Mouse (Mus musculus) heart, postnatal 0 days (tissue): Measurements from ENCODE around the gene Slc30a1. TPM values are rescaled to one million over a fixed set of nuclear protein-coding genes. Genes with fewer than 3 reads are reported as not detected.

Source experiments
- ATAC-seq: fragments of 200-750 bp; cut with Nextera tagmentation; 2 replicates; pipeline ENCODE4 v1.8.0; 2017; ENCODE audit warnings: low read depth, moderate number of reproducible peaks, moderate library complexity; ENCODE audit not compliant: insufficient read depth
- DNase-seq: peaks from one replicate; pipeline ENCODE4 v3.0.0-alpha.2; 2016; ENCODE audit warnings: low spot score
- H3K27ac ChIP-seq: fragments of 300-500 bp; sonication (generic); 2 replicates; pipeline ENCODE4 v1.5.1; 2014; ENCODE audit warnings: low read depth, mild to moderate bottlenecking
- H3K27me3 ChIP-seq: fragments of 300-500 bp; sonication (generic); 2 replicates; pipeline ENCODE4 v1.6.1; 2014; ENCODE audit warnings: low read length, mixed read lengths; ENCODE audit not compliant: control insufficient read depth, insufficient read depth
- H3K36me3 ChIP-seq: fragments of 300-500 bp; sonication (generic); replicated peaks from 2 replicates; pipeline ENCODE4 v1.6.1; 2014; ENCODE audit warnings: low read length, mixed read lengths; ENCODE audit not compliant: control insufficient read depth, insufficient read depth
- H3K4me1 ChIP-seq: fragments of 300-500 bp; sonication (generic); 2 replicates; pipeline ENCODE4 v1.6.1; 2014; ENCODE audit warnings: antibody characterized with exemption; ENCODE audit not compliant: control insufficient read depth, insufficient read depth
- H3K4me2 ChIP-seq: fragments of 300-500 bp; sonication (generic); 2 replicates; pipeline ENCODE4 v1.6.1; 2014; ENCODE audit warnings: low read depth, mild to moderate bottlenecking, low read length, moderate library complexity
- H3K4me3 ChIP-seq: fragments of 300-500 bp; sonication (generic); 2 replicates; pipeline ENCODE4 v1.5.1; 2014; ENCODE audit warnings: low read depth, low read length
- H3K9ac ChIP-seq: fragments of 300-500 bp; sonication (generic); replicated peaks from 2 replicates; pipeline ENCODE4 v1.6.1; 2014; ENCODE audit warnings: low read depth, low read length, mixed read lengths
- H3K9me3 ChIP-seq: fragments of 300-500 bp; sonication (generic); replicated peaks from 2 replicates; pipeline ENCODE4 v1.6.1; 2016; ENCODE audit warnings: low read length; ENCODE audit not compliant: control insufficient read depth
- CTCF ChIP-seq: IDR thresholded peaks from 2 replicates; pipeline ENCODE4 v1.5.1; 2016; ENCODE audit warnings: antibody characterized with exemption, control low read depth, low read depth
- EP300 ChIP-seq: IDR thresholded peaks from 2 replicates; pipeline ENCODE4 v1.6.1; 2016; ENCODE audit warnings: antibody characterized with exemption, low read depth
- WGBS: fragments of 180-500 bp; shearing (Covaris S2); extraction: QIAGEN DNeasy Blood & Tissue Kit; methylation state at CpG from one replicate; pipeline ENCODE4 v1.1.7; 2014; 5-methylcytosine and 5-hydroxymethylcytosine counted together
- polyA plus RNA-seq: library from polyadenylated mRNA; unstranded; fragments of >200 nt; fragmentation: Nextera tagmentation; extraction: Ambion mirVana; gene quantifications from 2 replicates; pipeline ENCODE4 v1.2.1, GENCODE M21; 2015
- total RNA-seq: library from RNA; depleted of rRNA; stranded (reverse); fragments of >200 nt; gene quantifications from 2 replicates; pipeline ENCODE4 v1.2.3, GENCODE M21; 2014; ENCODE audit warnings: low replicate concordance; rRNA removed

The Slc30a1 gene
- total RNA-seq (18.2 and 20.0 TPM in 2 replicates), polyA plus RNA-seq (2.6 and 3.6 TPM in 2 replicates)

DNA sequence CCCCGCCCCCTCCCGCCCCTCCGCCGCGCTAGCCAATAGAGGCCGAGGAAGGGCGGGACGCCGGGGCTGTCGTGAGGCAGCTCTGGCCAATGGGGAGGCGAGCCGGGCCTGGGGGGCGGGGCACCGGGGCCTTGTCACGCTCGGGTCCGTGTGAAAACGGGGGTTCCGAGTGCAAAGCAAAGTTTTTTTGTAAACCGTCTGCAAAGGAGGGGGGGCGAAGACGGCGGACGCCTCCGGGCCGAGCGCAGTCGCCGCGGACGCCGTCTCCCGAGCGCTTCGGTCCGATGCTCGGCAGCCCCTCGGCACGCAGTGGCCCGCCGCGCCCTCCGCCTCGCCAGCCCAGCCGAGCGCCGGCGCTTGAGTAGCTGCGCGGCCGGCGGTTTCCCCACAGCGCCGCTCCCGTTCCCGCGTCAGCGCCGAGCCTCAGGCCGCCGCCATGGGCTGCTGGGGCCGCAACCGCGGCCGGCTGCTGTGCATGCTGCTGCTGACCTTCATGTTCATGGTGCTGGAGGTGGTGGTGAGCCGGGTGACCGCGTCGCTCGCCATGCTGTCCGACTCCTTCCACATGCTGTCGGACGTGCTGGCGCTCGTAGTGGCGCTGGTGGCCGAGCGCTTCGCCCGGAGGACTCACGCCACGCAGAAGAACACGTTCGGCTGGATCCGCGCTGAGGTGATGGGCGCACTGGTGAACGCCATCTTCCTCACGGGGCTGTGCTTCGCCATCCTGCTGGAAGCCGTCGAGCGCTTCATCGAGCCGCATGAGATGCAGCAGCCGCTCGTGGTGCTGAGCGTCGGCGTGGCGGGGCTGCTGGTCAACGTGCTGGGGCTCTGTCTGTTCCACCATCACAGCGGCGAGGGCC, at the start of gene Slc30a1:
Gene Slc30a1 (plus strand): TSS at position 197 of the 860 bp plus-strand sequence.
- peak within 1 kb of the TSS; percentile 92 for H3K27ac ChIP-seq
- H3K36me3 ChIP-seq, result peaks cover 19% of the 10 kb centered on the region
- ATAC-seq (peak; percentile 99), DNase-seq (peak; percentile 92)
- no peaks in the 10 kb centered on the region for H3K9me3 ChIP-seq
- H3K27me3 ChIP-seq, result no peaks in the 10 kb centered on the region
- WGBS, result under 1% methylated on average over 83 of the region's 104 CpGs
- peak within 1 kb of the TSS; percentile 94 for H3K4me2 ChIP-seq
- H3K9ac ChIP-seq, result peak within 1 kb of the TSS; percentile 73
- TF ChIP-seq CTCF, result no peak
- TF ChIP-seq EP300, result no peak
- peak within 1 kb of the TSS; percentile 78 for H3K4me3 ChIP-seq
- H3K4me1 ChIP-seq, result peaks cover 24% of the 10 kb centered on the region

DNA sequence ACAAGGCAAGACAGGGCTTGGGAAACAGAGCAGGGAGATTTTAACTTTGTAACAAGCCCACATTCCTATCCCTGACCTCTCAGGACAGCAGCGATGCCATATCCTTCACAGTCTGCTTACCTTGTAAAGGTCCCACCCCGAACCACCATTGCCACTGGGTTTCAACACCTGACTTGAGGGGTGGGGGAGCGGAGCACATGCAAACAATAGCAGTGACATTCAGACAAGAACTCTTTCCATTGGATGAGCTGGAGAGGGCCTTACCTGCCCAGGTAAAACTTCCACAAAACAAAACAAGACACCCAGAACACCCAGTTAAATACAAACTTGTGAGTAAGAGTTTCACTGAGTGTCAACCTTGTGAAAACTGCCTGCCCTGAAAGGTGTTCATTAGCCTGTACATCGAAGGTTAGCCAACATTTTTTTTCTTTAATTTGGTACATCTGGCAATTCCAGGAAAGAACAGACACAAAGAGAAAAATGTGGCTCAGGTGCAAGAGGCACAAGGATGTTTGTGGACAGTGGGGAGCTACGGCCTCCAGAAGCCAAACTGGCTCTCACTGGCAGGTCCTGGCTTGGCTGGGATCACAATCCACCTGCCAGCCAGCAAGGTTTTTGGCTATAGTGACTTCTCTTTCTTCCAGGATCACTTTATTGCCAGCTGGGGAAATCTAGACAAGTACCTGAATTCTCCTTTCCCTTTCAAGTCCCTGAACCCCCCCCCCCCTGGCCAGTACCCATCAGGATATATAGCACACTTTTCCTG, 49.5 kb upstream of the Slc30a1 start:
- no peak for ATAC-seq
- 86% methylated on average over 5 of the region's 5 CpGs for WGBS

DNA sequence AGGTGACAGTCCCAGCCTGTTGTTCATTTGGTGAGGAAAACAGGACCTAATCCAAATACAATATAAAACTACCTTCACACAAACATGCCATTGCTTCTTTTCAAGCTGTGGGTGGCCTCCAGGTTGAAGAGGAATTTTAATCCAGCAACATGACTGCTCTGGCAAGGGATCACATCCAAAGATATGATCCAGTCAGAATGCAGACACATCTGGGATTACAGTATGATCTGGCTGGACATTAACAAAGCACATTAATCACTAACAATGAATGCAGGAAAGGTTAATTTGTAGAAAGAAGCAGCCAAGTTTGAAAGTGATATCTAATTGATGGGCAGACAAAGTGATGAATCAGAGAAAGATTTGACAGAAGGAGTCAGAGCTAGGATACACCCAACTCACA, 48.4 kb upstream of the Slc30a1 start:
- ATAC-seq, result no peak
- no peak for TF ChIP-seq CTCF
- TF ChIP-seq EP300, result no peak
- Histone ChIP-seq H3K9ac (no peak overlapping the region), H3K9me3 (peaks cover 3% of the 10 kb centered on the region; the same call in 1 of the 2 replicates), H3K4me2 (no peak overlapping the region), H3K36me3 (no peaks in the 10 kb centered on the region), H3K4me1 (peaks cover 13% of the 10 kb centered on the region; the same call in 1 of the 2 replicates), H3K27ac (no peak overlapping the region), H3K4me3 (no peak overlapping the region), H3K27me3 (no peaks in the 10 kb centered on the region)
- no peak for DNase-seq

More for the DNA sequence above, 49.5 kb upstream of the Slc30a1 start:
- Histone ChIP-seq H3K4me3 (no peak overlapping the region), H3K4me2 (no peak overlapping the region), H3K9me3 (peaks cover 3% of the 10 kb centered on the region; the same call in 1 of the 2 replicates), H3K36me3 (no peaks in the 10 kb centered on the region), H3K4me1 (peaks cover 13% of the 10 kb centered on the region; the same call in 1 of the 2 replicates), H3K27me3 (no peaks in the 10 kb centered on the region), H3K27ac (no peak overlapping the region), H3K9ac (no peak overlapping the region)
- no peak for TF ChIP-seq CTCF
- TF ChIP-seq EP300, result no peak
- no peak for DNase-seq

DNA sequence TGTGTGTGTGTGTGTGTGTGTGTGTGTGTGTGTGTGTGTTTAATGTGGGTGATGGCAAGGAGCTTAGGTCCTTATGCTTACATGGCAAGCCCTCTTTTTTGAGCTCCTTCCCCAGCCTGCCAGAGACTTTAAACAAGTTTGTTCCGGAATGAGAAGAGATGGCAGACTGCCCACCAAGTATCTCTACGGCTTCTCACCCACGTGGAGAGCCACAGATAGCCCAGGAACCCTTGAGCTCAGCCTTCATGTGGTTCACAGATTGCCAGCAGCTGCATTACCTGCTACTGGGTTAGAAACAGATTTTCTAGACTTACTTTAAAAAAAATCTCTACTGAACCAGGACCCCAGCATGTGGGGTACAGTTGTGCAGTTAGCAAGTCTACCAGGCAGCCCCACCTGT, 46.7 kb upstream of the Slc30a1 start:
- Histone ChIP-seq H3K4me3 (no peak overlapping the region), H3K4me1 (peaks cover 11% of the 10 kb centered on the region; the same call in 1 of the 2 replicates), H3K4me2 (no peak overlapping the region), H3K9me3 (peaks cover 3% of the 10 kb centered on the region; the same call in 1 of the 2 replicates), H3K36me3 (no peaks in the 10 kb centered on the region), H3K27ac (no peak overlapping the region), H3K9ac (no peak overlapping the region), H3K27me3 (no peaks in the 10 kb centered on the region)
- TF ChIP-seq CTCF (no peak), EP300 (no peak)
- DNase-seq (peak; percentile 16), ATAC-seq (peak; percentile 38)
- WGBS, result 25% methylated on average over 3 of the region's 3 CpGs

DNA sequence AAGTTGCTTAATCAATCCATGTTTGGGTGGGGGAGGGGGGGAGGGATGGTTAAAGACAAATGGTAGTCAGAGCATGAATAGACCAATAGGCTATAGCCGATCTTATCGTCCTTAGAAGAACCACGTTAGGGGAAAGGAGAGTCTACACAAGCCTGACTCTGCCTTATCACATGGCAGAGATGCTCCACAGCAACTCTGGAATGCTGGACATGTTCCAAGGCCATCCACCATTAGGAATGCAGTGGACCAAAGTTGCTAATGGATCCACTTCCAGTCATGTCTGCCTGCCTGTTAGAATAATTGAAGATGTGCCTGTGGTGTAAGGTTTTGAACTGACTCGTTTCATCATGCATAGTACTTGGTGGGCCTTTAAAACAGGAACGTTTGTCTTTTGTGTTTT, 45.3 kb upstream of the Slc30a1 start:
- no peak overlapping the region for H3K4me2 ChIP-seq
- no peak overlapping the region for H3K4me3 ChIP-seq
- TF ChIP-seq CTCF (no peak), EP300 (no peak)
- H3K27ac ChIP-seq, result no peak overlapping the region
- no peaks in the 10 kb centered on the region for H3K4me1 ChIP-seq
- no peaks in the 10 kb centered on the region for H3K36me3 ChIP-seq
- ATAC-seq, result no peak
- H3K9me3 ChIP-seq, result peaks cover 3% of the 10 kb centered on the region; the same call in 1 of the 2 replicates
- no peaks in the 10 kb centered on the region for H3K27me3 ChIP-seq
- H3K9ac ChIP-seq, result no peak overlapping the region
- no peak for DNase-seq
- 50% methylated on average over 5 of the region's 5 CpGs for WGBS
